Mouse (Mus musculus): Measurements from ENCODE around the gene Padi1.

DNA sequence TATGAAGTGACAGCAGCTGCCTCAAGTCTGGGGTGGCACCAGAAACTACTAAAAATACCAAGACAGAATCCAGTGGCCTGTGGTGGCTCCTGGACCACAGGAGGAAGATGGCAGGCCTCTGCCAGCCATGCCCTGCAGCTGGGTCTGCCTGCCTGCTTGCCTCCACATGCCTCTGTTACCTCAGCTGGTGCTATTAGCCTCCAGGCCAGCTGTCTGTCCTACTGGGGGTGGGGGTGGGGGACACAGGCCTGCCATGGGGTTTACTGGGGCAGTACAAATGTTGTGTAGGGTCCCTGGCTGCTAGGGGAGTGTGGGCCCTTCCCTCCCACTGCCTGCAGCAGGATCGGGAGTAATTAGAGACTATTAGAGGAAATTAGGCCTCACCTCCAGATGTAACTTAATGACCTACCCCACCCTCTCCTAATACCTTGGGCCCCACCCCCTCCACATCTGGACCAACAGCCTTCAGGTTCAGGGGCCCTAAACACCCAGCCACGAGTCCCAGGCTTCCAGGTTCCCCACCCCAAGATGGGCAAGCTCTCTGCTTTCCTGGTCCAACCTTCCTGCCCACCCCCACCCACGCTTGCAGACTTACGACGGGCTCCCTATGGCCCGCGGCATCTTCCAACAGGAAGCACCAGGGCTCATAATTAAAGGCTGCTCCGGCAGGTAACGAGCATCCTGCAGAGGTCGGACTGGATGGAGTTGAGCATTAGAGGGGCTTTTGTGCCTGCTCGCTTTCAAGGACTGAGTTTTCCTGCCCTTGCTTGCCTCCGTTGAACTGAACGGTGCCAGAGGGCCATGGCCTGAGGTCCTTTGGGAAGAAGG is 32.0 kb downstream of the Padi1 start:
- TF ChIP-seq CTCF (IDR thresholded peaks at IDR 0.05; ENCODE audit: low read depth) = no peak
- no peak for TF ChIP-seq EP300 (IDR thresholded peaks at IDR 0.05; ENCODE audit: low read depth)
